Mouse (Mus musculus) liver, adult 2 months (tissue): Measurements from ENCODE around the gene Cd300lf. TPM values are rescaled to one million over a fixed set of nuclear protein-coding genes. Genes with fewer than 3 reads are reported as not detected.

ENCODE experiments used
- DNase-seq: peaks from one replicate; pipeline ENCODE4 v3.0.0-alpha.2; 2011; ENCODE audit warnings: low read depth, low spot score; ENCODE audit errors: extremely low read depth
- H3K27ac ChIP-seq: fragments of 200-500 bp; replicated peaks from 2 replicates; pipeline ENCODE4 v1.5.1; 2012; ENCODE audit warnings: low read depth, mild to moderate bottlenecking, control low read depth, inconsistent platforms, low read length; ENCODE audit not compliant: insufficient read depth
- H3K27me3 ChIP-seq: fragments of 200-500 bp; 2 replicates; pipeline ENCODE4 v1.6.1; 2012; ENCODE audit warnings: mild to moderate bottlenecking, moderate library complexity, low read length, inconsistent platforms; ENCODE audit not compliant: control insufficient read depth, insufficient read depth
- H3K36me3 ChIP-seq: fragments of 200-500 bp; 2 replicates; pipeline ENCODE4 v1.6.1; 2012; ENCODE audit warnings: low read length, inconsistent platforms; ENCODE audit not compliant: control insufficient read depth, insufficient read depth
- H3K4me1 ChIP-seq: fragments of 200-500 bp; 2 replicates; pipeline ENCODE4 v1.6.1; 2011; ENCODE audit warnings: low read length; ENCODE audit not compliant: control insufficient read depth, insufficient read depth
- H3K4me3 ChIP-seq: fragments of 200-500 bp; 2 replicates; pipeline ENCODE4 v1.5.1; 2011; ENCODE audit warnings: low read depth, mild to moderate bottlenecking, control low read depth, low read length, moderate library complexity; ENCODE audit not compliant: insufficient read depth
- H3K79me2 ChIP-seq: fragments of 200-500 bp; 2 replicates; pipeline ENCODE4 v1.6.1; 2012; ENCODE audit warnings: inconsistent platforms, mild to moderate bottlenecking, low read length, moderate library complexity; ENCODE audit not compliant: control insufficient read depth, insufficient read depth
- H3K9ac ChIP-seq: fragments of 200-500 bp; 2 replicates; pipeline ENCODE4 v1.6.1; 2012; ENCODE audit warnings: low read depth, mild to moderate bottlenecking, control low read depth, inconsistent platforms, low read length
- CTCF ChIP-seq: fragments of 200-500 bp; IDR thresholded peaks from 2 replicates; pipeline ENCODE4 v1.5.1; 2011; ENCODE audit warnings: low read depth, low read length, control low read depth
- POLR2A ChIP-seq: fragments of 200-500 bp; IDR thresholded peaks from 2 replicates; pipeline ENCODE4 v1.6.1; 2011; ENCODE audit warnings: low read length, control low read depth; ENCODE audit not compliant: insufficient read depth; ENCODE audit errors: extremely low read depth
- WGBS: fragments of 180-500 bp; shearing (Covaris S2); methylation state at CpG from one replicate; pipeline ENCODE4 v1.1.7; 2018; 5-methylcytosine and 5-hydroxymethylcytosine counted together
- polyA plus RNA-seq: library from polyadenylated mRNA; depleted of rRNA; stranded (reverse); fragments of >200 nt; gene quantifications from 2 replicates; pipeline ENCODE4 v1.2.3, GENCODE M21; 2012
- total RNA-seq: library from RNA; depleted of rRNA; stranded (reverse); fragments of >200 nt; gene quantifications from 2 replicates; pipeline ENCODE4 v1.2.3, GENCODE M21; 2014

Cd300lf gene
- total and polyA plus RNA-seq, 2 experiments = 1.1 to 1.2 TPM

DNA sequence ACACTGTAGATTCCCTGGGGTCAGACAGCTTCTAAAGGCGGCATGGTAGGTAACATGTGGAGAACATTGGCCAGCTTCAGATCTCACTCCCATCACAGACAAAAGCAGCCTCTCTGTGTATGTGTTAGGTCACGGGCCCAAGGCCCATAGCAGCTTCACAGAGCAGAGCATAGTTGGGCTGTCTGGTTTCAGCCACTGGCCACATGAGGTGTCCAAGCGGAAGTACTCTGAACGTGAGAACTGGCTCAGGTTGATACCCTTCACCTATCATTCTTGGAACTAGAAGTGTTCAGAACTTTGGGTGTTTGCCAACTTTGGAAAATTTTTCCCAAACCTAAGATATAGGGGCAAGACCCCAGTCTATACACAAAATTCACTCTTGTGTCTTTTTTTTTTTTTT is 35.6 kb upstream of the Cd300lf start:
- WGBS = 40% methylated on average over 4 of the region's 4 CpGs
- peak; percentile 54 for DNase-seq
- Histone ChIP-seq H3K4me1 (peaks cover 68% of the 10 kb centered on the region), H3K9ac (peak overlapping the region; percentile 10; the same call in 1 of the 2 replicates), H3K4me3 (no peak overlapping the region), H3K79me2 (peaks cover 62% of the 10 kb centered on the region), H3K27me3 (no peaks in the 10 kb centered on the region), H3K27ac (peak overlapping the region; percentile 29), H3K36me3 (peaks cover 2% of the 10 kb centered on the region; the same call in 1 of the 2 replicates)
- TF ChIP-seq POLR2A (no peak), CTCF (no peak)

DNA sequence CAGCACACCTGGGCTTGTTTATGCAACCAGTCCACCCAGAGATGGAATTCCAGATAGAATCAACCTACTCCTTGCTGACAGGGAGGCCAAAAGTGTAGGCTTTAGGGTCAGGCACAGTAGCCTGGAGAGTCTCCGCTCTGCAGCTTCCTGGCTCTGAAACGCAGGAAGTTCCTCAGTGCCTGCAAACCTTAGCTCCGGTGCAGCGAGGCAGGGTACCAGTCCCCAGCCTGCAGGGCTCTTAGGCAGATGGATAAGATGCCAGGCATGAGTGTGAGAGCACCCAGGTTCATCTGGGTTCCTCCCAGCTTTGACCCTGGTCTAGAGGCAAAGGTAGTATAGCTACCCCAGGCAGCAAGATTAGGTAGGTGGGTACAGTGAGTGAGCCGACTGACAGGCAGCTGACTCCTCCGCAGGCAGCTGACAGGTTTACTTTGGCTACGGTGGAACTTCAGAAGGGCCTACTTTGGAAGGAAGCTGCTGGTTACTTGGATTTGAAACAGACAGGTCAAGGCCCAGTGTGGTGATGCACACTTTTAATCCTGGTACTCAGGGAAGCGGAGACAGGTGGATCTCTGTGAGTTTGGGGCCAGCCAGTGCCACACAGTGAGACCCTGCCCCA is 33.9 kb upstream of the Cd300lf start:
- WGBS = 24% methylated on average over 8 of the region's 8 CpGs
- peak; percentile 47 for DNase-seq
- Histone ChIP-seq H3K9ac (peak overlapping the region; percentile 54), H3K4me1 (peaks cover 53% of the 10 kb centered on the region), H3K4me3 (no peak overlapping the region), H3K27ac (peak overlapping the region; percentile 78), H3K36me3 (peaks cover 2% of the 10 kb centered on the region; the same call in 1 of the 2 replicates), H3K79me2 (peaks cover 57% of the 10 kb centered on the region), H3K27me3 (no peaks in the 10 kb centered on the region)
- TF ChIP-seq CTCF = no peak
- no peak for TF ChIP-seq POLR2A

- Histone ChIP-seq H3K9ac (peak overlapping the region; percentile 54), H3K4me1 (peaks cover 49% of the 10 kb centered on the region), H3K27ac (peak overlapping the region; percentile 93), H3K36me3 (peaks cover 2% of the 10 kb centered on the region; the same call in 1 of the 2 replicates), H3K4me3 (no peak overlapping the region), H3K27me3 (no peaks in the 10 kb centered on the region), H3K79me2 (peaks cover 52% of the 10 kb centered on the region)
- WGBS = 27% methylated on average over 3 of the region's 3 CpGs
- DNase-seq = peak; percentile 97
- TF ChIP-seq POLR2A = no peak
- TF ChIP-seq CTCF = no peak
Observed at GRCm38 (mm10) chr11:115166776-115167175, 33.0 kb upstream of the Cd300lf start.

GRCm38 (mm10) chr11:115164976-115165374 is 31.2 kb upstream of the Cd300lf start:
- no peak for TF ChIP-seq CTCF
- TF ChIP-seq POLR2A = peak; percentile 73
- H3K36me3 ChIP-seq = peaks cover 2% of the 10 kb centered on the region; the same call in 1 of the 2 replicates
- peaks cover 44% of the 10 kb centered on the region for H3K79me2 ChIP-seq
- H3K27ac ChIP-seq = peak overlapping the region; percentile 95
- peaks cover 40% of the 10 kb centered on the region for H3K4me1 ChIP-seq
- peak overlapping the region; percentile 92 for H3K4me3 ChIP-seq
- under 1% methylated on average over 9 of the region's 9 CpGs for WGBS
- H3K27me3 ChIP-seq = no peaks in the 10 kb centered on the region
- H3K9ac ChIP-seq = peak overlapping the region; percentile 97
- peak; percentile 100 for DNase-seq

GRCm38 (mm10) chr11:115164341-115164975 is 30.7 kb upstream of the Cd300lf start:
- H3K36me3 ChIP-seq = peaks cover 2% of the 10 kb centered on the region; the same call in 1 of the 2 replicates
- no peak for DNase-seq
- H3K27ac ChIP-seq = peak overlapping the region; percentile 95
- no peak for TF ChIP-seq POLR2A
- no peak for TF ChIP-seq CTCF
- WGBS = under 1% methylated on average over 14 of the region's 14 CpGs
- H3K4me3 ChIP-seq = peak overlapping the region; percentile 92
- peaks cover 44% of the 10 kb centered on the region for H3K79me2 ChIP-seq
- peak overlapping the region; percentile 97 for H3K9ac ChIP-seq
- H3K4me1 ChIP-seq = peaks cover 40% of the 10 kb centered on the region
- no peaks in the 10 kb centered on the region for H3K27me3 ChIP-seq
